Mouse (Mus musculus) ES-E14 (cell line): Measurements from ENCODE around the gene Zfp786. TPM values are rescaled to one million over a fixed set of nuclear protein-coding genes. Genes with fewer than 3 reads are reported as not detected.

Experiments
- DNase-seq: peaks from one replicate; pipeline ENCODE4 v3.0.0-alpha.2; 2013; ENCODE audit warnings: low read depth, low spot score
- H3K27ac ChIP-seq: 2 replicates; pipeline ENCODE4 v1.5.1; 2012; ENCODE audit warnings: low read depth, mild to moderate bottlenecking, low read length, moderate library complexity, mixed read lengths; ENCODE audit not compliant: poor library complexity, insufficient read depth, severe bottlenecking
- H3K36me3 ChIP-seq: 2 replicates; pipeline ENCODE4 v1.6.1; 2012; ENCODE audit warnings: mild to moderate bottlenecking, low read length, moderate library complexity, mixed read lengths; ENCODE audit not compliant: control insufficient read depth, poor library complexity, insufficient read depth, severe bottlenecking
- H3K4me1 ChIP-seq, 2 experiments: fragments of 150-350 bp in 1 of 2; sonication (generic) in 1 of 2; 2 replicates each; pipeline ENCODE4 v1.6.1; 2012; ENCODE audit warnings: low read length in 2 of 2, mild to moderate bottlenecking in 1 of 2, mixed read lengths in 1 of 2; ENCODE audit not compliant: control insufficient read depth in 2 of 2, insufficient read depth in 2 of 2, poor library complexity in 1 of 2
- H3K4me3 ChIP-seq, 2 experiments: fragments of 150-350 bp in 1 of 2; sonication (generic) in 1 of 2; 2 replicates each; pipeline ENCODE4 v1.5.1; 2012; ENCODE audit warnings: low read length in 2 of 2, low read depth in 1 of 2, mild to moderate bottlenecking in 1 of 2, mixed read lengths in 1 of 2; ENCODE audit not compliant: insufficient read depth in 1 of 2, poor library complexity in 1 of 2, severe bottlenecking in 1 of 2
- H3K9ac ChIP-seq: 2 replicates; pipeline ENCODE4 v1.6.1; 2012; ENCODE audit warnings: low read depth, mild to moderate bottlenecking, low read length, mixed read lengths; ENCODE audit not compliant: poor library complexity, insufficient read depth, severe bottlenecking
- H3K9me3 ChIP-seq: fragments of 150-350 bp; sonication (generic); 2 replicates; pipeline ENCODE4 v1.6.1; 2012; ENCODE audit warnings: low read depth, mild to moderate bottlenecking, low read length; ENCODE audit not compliant: control insufficient read depth, insufficient read depth
- CHD2 ChIP-seq: IDR thresholded peaks from 2 replicates; pipeline ENCODE4 v1.6.1; 2014; ENCODE audit warnings: mild to moderate bottlenecking, low read depth, low read length, inconsistent platforms
- HCFC1 ChIP-seq: IDR thresholded peaks from 2 replicates; pipeline ENCODE4 v1.6.1; 2012; ENCODE audit warnings: low read length, inconsistent platforms, borderline replicate concordance; ENCODE audit not compliant: insufficient read depth
- MAFK ChIP-seq: IDR thresholded peaks from 2 replicates; pipeline ENCODE4 v1.6.1; 2014; ENCODE audit warnings: mild to moderate bottlenecking, low read depth, low read length, inconsistent platforms; ENCODE audit not compliant: insufficient read depth
- ZC3H11A ChIP-seq: IDR thresholded peaks from 2 replicates; pipeline ENCODE4 v1.6.1; 2012; ENCODE audit warnings: low read depth, mild to moderate bottlenecking, inconsistent platforms, low read length, borderline replicate concordance
- ZNF384 ChIP-seq: IDR thresholded peaks from 2 replicates; pipeline ENCODE4 v1.6.1; 2012; ENCODE audit warnings: low read depth, low read length, inconsistent platforms
- in situ Hi-C, 2 experiments: fragments of 600-800 bp; cut with MboI; formaldehyde crosslinking; loops; one replicate each; pipeline ENCODE4 v1.15.1; 2025; ENCODE audit warnings: low sequenced_read_pairs in 2 of 2, inconsistent platforms in 1 of 2; ENCODE audit not compliant: unreplicated experiment in 2 of 2
- total RNA-seq: library from RNA; depleted of rRNA; stranded (reverse); fragments of 300-350 nt; gene quantifications from 2 replicates; pipeline ENCODE4 v1.2.3, GENCODE M21; 2012

The Zfp786 gene
- total RNA-seq, 1 experiment = 2.0 TPM

DNA sequence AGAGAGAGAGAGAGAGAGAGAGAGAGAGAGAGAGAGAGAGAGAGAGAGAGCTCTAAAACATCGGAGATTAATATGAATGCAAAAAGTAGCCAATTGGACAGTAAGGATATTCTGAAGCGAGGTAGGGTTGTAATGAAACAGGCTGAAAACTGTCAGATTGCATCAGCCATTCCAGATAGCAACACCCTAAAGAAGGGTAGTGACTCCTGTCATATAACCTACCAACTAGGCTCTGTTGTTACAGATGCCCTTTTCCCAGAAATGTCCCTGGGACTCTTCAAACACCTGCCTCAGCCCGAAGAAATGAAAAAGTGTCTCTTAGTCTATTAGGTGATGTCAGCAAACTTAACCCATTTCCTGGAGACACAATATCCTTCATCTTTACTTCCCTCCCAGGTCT is 41.8 kb downstream of the Zfp786 start:
- H3K9ac ChIP-seq = peak overlapping the region; percentile 92; the same call in 1 of the 2 replicates
- H3K27ac ChIP-seq = no peak overlapping the region
- peaks cover 4 to 5% of the 10 kb centered on the region in 2 experiments; a peak in 3 of 4 replicates for H3K4me1 ChIP-seq
- no peak for DNase-seq
- TF ChIP-seq ZNF384 (no peak), MAFK (no peak)
- in situ Hi-C loops = no loop called here
- peak overlapping the region; percentile 63 to 69 for H3K4me3 ChIP-seq
- no peaks in the 10 kb centered on the region for H3K36me3 ChIP-seq
- H3K9me3 ChIP-seq = no peaks in the 10 kb centered on the region

DNA sequence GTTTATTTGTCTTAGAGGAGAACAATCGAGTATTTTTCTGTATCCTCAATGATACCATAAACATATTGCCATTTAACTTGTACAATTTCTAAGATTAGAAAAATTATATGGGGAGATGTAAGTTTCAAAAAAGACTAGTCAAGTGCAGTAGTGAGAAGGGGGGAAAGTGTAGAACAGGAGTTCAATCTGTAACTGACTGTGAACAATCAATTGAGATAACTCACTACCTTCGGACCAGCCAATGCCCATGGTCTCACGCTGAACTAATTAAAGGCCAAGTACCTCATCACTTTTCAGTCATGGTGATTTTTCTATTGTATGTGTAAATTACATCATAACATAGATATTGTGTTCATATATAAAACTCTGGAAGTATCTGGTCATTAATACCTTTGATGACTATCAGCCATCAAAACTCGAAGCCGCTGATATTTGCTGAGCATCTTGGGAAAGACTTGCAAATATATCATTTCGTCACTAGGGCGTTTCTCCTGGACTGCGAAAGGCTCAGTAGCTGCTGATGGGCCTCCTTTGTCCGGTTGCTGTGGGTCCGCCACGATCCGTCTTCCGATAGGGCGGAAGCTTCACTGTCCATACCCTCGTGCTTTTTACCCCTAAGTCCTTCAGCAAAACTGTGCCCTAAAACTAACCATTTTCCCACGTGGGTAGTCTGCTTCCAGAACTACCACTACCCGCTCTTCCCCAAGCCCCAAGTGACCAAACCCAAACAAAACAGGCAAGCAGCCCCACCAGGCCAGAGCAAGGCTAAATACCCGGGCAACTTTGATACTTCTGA is 42.5 kb downstream of the Zfp786 start:
- Histone ChIP-seq H3K4me1 (peaks cover 4 to 5% of the 10 kb centered on the region in 2 experiments; a peak in 3 of 4 replicates), H3K4me3 (peak overlapping the region; percentile 63 to 69), H3K9me3 (no peaks in the 10 kb centered on the region), H3K9ac (peak overlapping the region; percentile 92), H3K27ac (peak overlapping the region; percentile 81), H3K36me3 (no peaks in the 10 kb centered on the region)
- TF ChIP-seq HCFC1 = peak; percentile 75; the same call in 1 of the 2 replicates
- TF ChIP-seq ZNF384 = no peak
- TF ChIP-seq CHD2 = 0 out of 2 replicates have a peak, but pooled peaks have one; percentile 43
- TF ChIP-seq MAFK = peak; percentile 61
- peak; percentile 68 for DNase-seq
- in situ Hi-C loops = no loop called here

DNA sequence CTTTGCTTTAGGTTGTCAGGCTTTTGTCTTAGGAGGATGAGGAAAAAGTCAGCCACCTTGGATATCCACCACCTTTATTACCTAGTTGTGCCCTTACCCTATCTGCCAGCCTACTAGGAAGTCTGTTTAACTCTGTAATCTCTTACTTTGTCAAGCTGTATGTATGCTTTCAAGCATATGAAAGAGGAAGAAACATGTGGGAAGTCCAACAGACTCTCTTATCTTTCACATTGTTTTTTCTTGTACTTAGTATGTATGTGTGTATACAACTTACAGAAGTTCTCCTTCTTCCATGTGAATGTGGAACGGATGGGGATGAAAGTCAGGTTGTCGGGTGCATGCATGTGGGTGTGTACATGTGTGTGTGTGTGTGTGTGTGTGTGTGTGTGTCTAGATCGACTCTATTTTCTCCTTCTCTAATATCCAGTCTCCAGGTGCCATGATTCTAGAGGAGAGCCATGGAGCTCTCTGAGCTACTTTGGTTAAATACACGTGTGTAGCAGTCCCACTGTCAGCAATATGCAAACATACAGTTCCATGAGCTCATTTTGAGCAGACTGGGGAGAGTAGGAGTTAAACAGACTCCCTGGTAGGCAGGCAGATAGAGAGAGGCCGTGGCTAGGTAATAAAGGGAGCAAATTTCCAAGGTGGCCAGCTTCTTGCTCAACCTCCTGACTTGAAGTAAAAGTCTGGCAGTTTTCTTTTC is 45.8 kb downstream of the Zfp786 start:
- no peak overlapping the region for H3K9ac ChIP-seq
- TF ChIP-seq HCFC1 (no peak), MAFK (no peak), ZC3H11A (no peak), ZNF384 (no peak), CHD2 (no peak)
- in situ Hi-C loops = no loop called here

DNA sequence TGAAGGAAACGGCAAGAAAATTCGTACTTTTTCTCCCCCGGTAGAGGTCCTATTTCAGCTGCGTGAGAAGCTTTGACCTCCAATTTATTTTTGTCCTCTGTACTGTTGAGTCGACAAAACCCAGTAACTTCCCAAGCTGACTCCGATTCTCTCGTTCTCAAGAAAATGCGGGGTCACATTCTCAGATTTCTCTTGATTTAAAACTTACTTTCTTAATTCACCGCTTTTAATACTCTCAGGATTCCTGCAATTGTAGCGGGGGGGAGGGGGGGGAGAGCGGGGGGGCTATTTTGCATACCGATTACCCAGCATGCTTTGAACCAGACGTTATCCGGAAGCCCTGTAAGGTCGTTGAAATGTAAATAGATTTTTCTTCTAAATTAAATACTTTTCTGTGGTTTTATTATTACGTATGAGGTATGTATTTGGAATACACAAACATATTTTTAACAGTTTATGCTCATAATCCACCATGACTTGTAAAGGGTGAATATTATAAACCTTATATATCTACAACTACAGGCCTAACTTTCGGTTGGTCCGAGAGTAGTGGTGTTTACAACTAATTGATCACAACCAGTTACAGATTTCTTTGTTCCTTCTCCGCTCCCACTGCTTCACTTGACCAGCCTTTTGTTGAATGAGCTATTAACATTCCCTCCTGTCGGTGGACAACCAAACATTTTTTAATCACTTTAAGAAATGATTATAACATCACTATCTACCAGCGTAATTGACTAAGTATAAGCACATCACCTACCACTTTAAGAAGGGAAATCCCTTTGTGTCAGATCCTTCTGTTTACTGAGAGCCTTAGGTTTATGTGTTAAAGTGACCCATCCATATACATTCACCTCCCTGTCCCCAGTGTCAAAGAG is 49.3 kb downstream of the Zfp786 start:
- Histone ChIP-seq H3K4me1 (no peaks in the 10 kb centered on the region; a peak in 1 of 4 replicates), H3K36me3 (no peaks in the 10 kb centered on the region), H3K27ac (no peak overlapping the region), H3K4me3 (peak overlapping the region; percentile 67 to 85), H3K9me3 (no peaks in the 10 kb centered on the region), H3K9ac (peak overlapping the region; percentile 30; the same call in 1 of the 2 replicates)
- TF ChIP-seq ZC3H11A (no peak), MAFK (peak; percentile 69), CHD2 (no peak), ZNF384 (no peak), HCFC1 (0 out of 2 replicates have a peak, but pooled peaks have one; percentile 25)
- DNase-seq = no peak
- in situ Hi-C loops = no loop called here

More for the DNA sequence above, 45.8 kb downstream of the Zfp786 start:
- Histone ChIP-seq H3K9me3 (no peaks in the 10 kb centered on the region), H3K27ac (no peak overlapping the region), H3K4me1 (no peaks in the 10 kb centered on the region; a peak in 1 of 4 replicates), H3K36me3 (no peaks in the 10 kb centered on the region), H3K4me3 (no peak overlapping the region)
- no peak for DNase-seq
